Mouse (Mus musculus): Measurements from ENCODE around the gene 4930426L09Rik. TPM values are rescaled to one million over a fixed set of nuclear protein-coding genes. Genes with fewer than 3 reads are reported as not detected.
"Not testable (repeated sequence)": the region's sequence is repeated elsewhere in the genome, so short reads cannot be mapped to it uniquely, and the experiment has no call there.

4930426L09Rik gene
- polyA plus RNA-seq, 1 experiment from 2014 or later = 0.92 TPM

GRCm38 (mm10) chr2:18992512-18993510 lies 5.3 kb upstream of the 4930426L09Rik start:
- WGBS = 83% methylated on average over 7 of the region's 7 CpGs
- no peak for ATAC-seq (ENCODE audit: low FRiP score, low read depth)
- Histone ChIP-seq H3K4me2 (replicated peaks) (no peak overlapping the region), H3K36me3 (no peaks in the 10 kb centered on the region), H3K4me1 (peaks cover 15% of the 10 kb centered on the region), H3K4me3 (no peak overlapping the region), H3K9ac (replicated peaks) (no peak overlapping the region), H3K27me3 (peaks cover 4% of the 10 kb centered on the region; the same call in 1 of the 2 replicates), H3K27ac (replicated peaks) (no peak overlapping the region), H3K9me3 (no peaks in the 10 kb centered on the region)

- H3K27me3 ChIP-seq = peaks cover 8% of the 10 kb centered on the region
- H3K4me3 ChIP-seq = peak overlapping the region; percentile 77
- H3K36me3 ChIP-seq = no peaks in the 10 kb centered on the region
- peak overlapping the region; percentile 82 for H3K9ac ChIP-seq (replicated peaks)
- H3K4me2 ChIP-seq (replicated peaks) = peak overlapping the region; percentile 97
- no peaks in the 10 kb centered on the region for H3K9me3 ChIP-seq
- H3K27ac ChIP-seq (replicated peaks) = no peak overlapping the region
- ATAC-seq (ENCODE audit: low FRiP score, low read depth) = no peak
- H3K4me1 ChIP-seq = peaks cover 22% of the 10 kb centered on the region
- under 1% methylated on average over 25 of the region's 25 CpGs for WGBS
These were observed 1.5 kb upstream of the 4930426L09Rik start for GRCm38 (mm10) chr2:18996451-18997211.

- Histone ChIP-seq H3K9me3 (no peaks in the 10 kb centered on the region), H3K4me1 (peaks cover 22% of the 10 kb centered on the region), H3K9ac (replicated peaks) (peak overlapping the region; percentile 82), H3K4me3 (peak overlapping the region; percentile 77), H3K4me2 (replicated peaks) (peak overlapping the region; percentile 97), H3K27me3 (peaks cover 8% of the 10 kb centered on the region), H3K36me3 (no peaks in the 10 kb centered on the region), H3K27ac (replicated peaks) (peak overlapping the region; percentile 94)
- ATAC-seq (ENCODE audit: low FRiP score, low read depth) = peak; percentile 75
- WGBS = under 1% methylated on average over 46 of the region's 46 CpGs
These were observed 664 bp upstream of the 4930426L09Rik start for GRCm38 (mm10) chr2:18997387-18997971.

- H3K9ac ChIP-seq (replicated peaks) = no peak overlapping the region
- H3K27ac ChIP-seq (replicated peaks) = no peak overlapping the region
- peaks cover 22% of the 10 kb centered on the region for H3K4me1 ChIP-seq
- H3K4me3 ChIP-seq = no peak overlapping the region
- 94% methylated on average over 2 of the region's 2 CpGs for WGBS
- ATAC-seq (ENCODE audit: low FRiP score, low read depth) = no peak
- H3K36me3 ChIP-seq = no peaks in the 10 kb centered on the region
- H3K9me3 ChIP-seq = no peaks in the 10 kb centered on the region
- peaks cover 4% of the 10 kb centered on the region; the same call in 1 of the 2 replicates for H3K27me3 ChIP-seq
- no peak overlapping the region for H3K4me2 ChIP-seq (replicated peaks)
These were observed 1.3 kb downstream of the 4930426L09Rik start for GRCm38 (mm10) chr2:18999395-18999794.

- WGBS = 80% methylated on average over 10 of the region's 10 CpGs
- Histone ChIP-seq H3K4me2 (replicated peaks) (no peak overlapping the region), H3K27ac (replicated peaks) (no peak overlapping the region), H3K27me3 (peaks cover 3% of the 10 kb centered on the region; the same call in 1 of the 2 replicates), H3K9me3 (no peaks in the 10 kb centered on the region), H3K4me1 (no peaks in the 10 kb centered on the region), H3K36me3 (no peaks in the 10 kb centered on the region), H3K4me3 (no peak overlapping the region), H3K9ac (replicated peaks) (no peak overlapping the region)
- ATAC-seq (ENCODE audit: low FRiP score, low read depth) = no peak
These were observed 6.7 kb downstream of the 4930426L09Rik start for GRCm38 (mm10) chr2:19004801-19005200.

- H3K4me3 ChIP-seq = no peak overlapping the region
- no peaks in the 10 kb centered on the region for H3K9me3 ChIP-seq
- no peak for ATAC-seq (ENCODE audit: low FRiP score, low read depth)
- H3K27me3 ChIP-seq = peaks cover 3% of the 10 kb centered on the region; the same call in 1 of the 2 replicates
- H3K36me3 ChIP-seq = no peaks in the 10 kb centered on the region
- 85% methylated on average over 7 of the region's 7 CpGs for WGBS
- no peak overlapping the region for H3K9ac ChIP-seq (replicated peaks)
- no peaks in the 10 kb centered on the region for H3K4me1 ChIP-seq
- no peak overlapping the region for H3K4me2 ChIP-seq (replicated peaks)
- no peak overlapping the region for H3K27ac ChIP-seq (replicated peaks)
These were observed 8.0 kb downstream of the 4930426L09Rik start for GRCm38 (mm10) chr2:19006124-19006523.

GRCm38 (mm10) chr2:19007580-19007979 lies 9.4 kb downstream of the 4930426L09Rik start:
- Histone ChIP-seq H3K4me1 (no peaks in the 10 kb centered on the region), H3K36me3 (no peaks in the 10 kb centered on the region), H3K4me2 (replicated peaks) (no peak overlapping the region), H3K4me3 (no peak overlapping the region), H3K27me3 (peaks cover 3% of the 10 kb centered on the region; the same call in 1 of the 2 replicates), H3K9me3 (no peaks in the 10 kb centered on the region), H3K27ac (replicated peaks) (no peak overlapping the region), H3K9ac (replicated peaks) (no peak overlapping the region)
- ATAC-seq (ENCODE audit: low FRiP score, low read depth) = no peak
- WGBS = 82% methylated on average over 4 of the region's 4 CpGs

GRCm38 (mm10) chr2:19010541-19010940 lies 12.4 kb downstream of the 4930426L09Rik start:
- WGBS = 100% methylated on average over 1 of the region's 1 CpGs
- H3K4me3 ChIP-seq; H3K9ac ChIP-seq (replicated peaks); H3K4me1 ChIP-seq; H3K27me3 ChIP-seq; H3K36me3 ChIP-seq; H3K27ac ChIP-seq (replicated peaks); ATAC-seq (ENCODE audit: low FRiP score, low read depth); H3K4me2 ChIP-seq (replicated peaks); H3K9me3 ChIP-seq: not testable (repeated sequence)

- H3K4me3 ChIP-seq = no peak overlapping the region
- no peak overlapping the region for H3K9ac ChIP-seq (replicated peaks)
- no peaks in the 10 kb centered on the region for H3K36me3 ChIP-seq
- ATAC-seq (ENCODE audit: low FRiP score, low read depth) = no peak
- H3K27me3 ChIP-seq = no peaks in the 10 kb centered on the region
- 86% methylated on average over 6 of the region's 6 CpGs for WGBS
- H3K27ac ChIP-seq (replicated peaks) = no peak overlapping the region
- no peaks in the 10 kb centered on the region for H3K4me1 ChIP-seq
- no peak overlapping the region for H3K4me2 ChIP-seq (replicated peaks)
- H3K9me3 ChIP-seq = no peaks in the 10 kb centered on the region
These were observed 13.3 kb downstream of the 4930426L09Rik start for GRCm38 (mm10) chr2:19011443-19011842.

GRCm38 (mm10) chr2:19016348-19016747 lies 18.2 kb downstream of the 4930426L09Rik start:
- ATAC-seq (ENCODE audit: low FRiP score, low read depth) = no peak
- 90% methylated on average over 5 of the region's 5 CpGs for WGBS
- no peak overlapping the region for H3K27ac ChIP-seq (replicated peaks)
- H3K4me2 ChIP-seq (replicated peaks) = no peak overlapping the region
- no peak overlapping the region for H3K4me3 ChIP-seq
- no peaks in the 10 kb centered on the region for H3K36me3 ChIP-seq
- H3K9ac ChIP-seq (replicated peaks) = no peak overlapping the region
- no peaks in the 10 kb centered on the region for H3K27me3 ChIP-seq
- H3K4me1 ChIP-seq = no peaks in the 10 kb centered on the region
- H3K9me3 ChIP-seq = no peaks in the 10 kb centered on the region

GRCm38 (mm10) chr2:19016839-19017238 lies 18.7 kb downstream of the 4930426L09Rik start:
- Histone ChIP-seq H3K9me3 (no peaks in the 10 kb centered on the region), H3K27ac (replicated peaks) (no peak overlapping the region), H3K27me3 (no peaks in the 10 kb centered on the region), H3K36me3 (no peaks in the 10 kb centered on the region), H3K4me1 (no peaks in the 10 kb centered on the region), H3K4me2 (replicated peaks) (no peak overlapping the region), H3K9ac (replicated peaks) (no peak overlapping the region), H3K4me3 (no peak overlapping the region)
- ATAC-seq (ENCODE audit: low FRiP score, low read depth) = no peak
- 85% methylated on average over 1 of the region's 1 CpGs for WGBS

All from midbrain, embryonic 12.5 days (tissue).